Mouse (Mus musculus) cerebral cortex, adult 2 months (tissue): Measurements from ENCODE around the gene Rogdi.

Experiments
- WGBS: fragments of 180-500 bp; shearing (Covaris S2); methylation state at CpG from one replicate; pipeline ENCODE4 v1.1.7; 2018; 5-methylcytosine and 5-hydroxymethylcytosine counted together

Rogdi gene

DNA sequence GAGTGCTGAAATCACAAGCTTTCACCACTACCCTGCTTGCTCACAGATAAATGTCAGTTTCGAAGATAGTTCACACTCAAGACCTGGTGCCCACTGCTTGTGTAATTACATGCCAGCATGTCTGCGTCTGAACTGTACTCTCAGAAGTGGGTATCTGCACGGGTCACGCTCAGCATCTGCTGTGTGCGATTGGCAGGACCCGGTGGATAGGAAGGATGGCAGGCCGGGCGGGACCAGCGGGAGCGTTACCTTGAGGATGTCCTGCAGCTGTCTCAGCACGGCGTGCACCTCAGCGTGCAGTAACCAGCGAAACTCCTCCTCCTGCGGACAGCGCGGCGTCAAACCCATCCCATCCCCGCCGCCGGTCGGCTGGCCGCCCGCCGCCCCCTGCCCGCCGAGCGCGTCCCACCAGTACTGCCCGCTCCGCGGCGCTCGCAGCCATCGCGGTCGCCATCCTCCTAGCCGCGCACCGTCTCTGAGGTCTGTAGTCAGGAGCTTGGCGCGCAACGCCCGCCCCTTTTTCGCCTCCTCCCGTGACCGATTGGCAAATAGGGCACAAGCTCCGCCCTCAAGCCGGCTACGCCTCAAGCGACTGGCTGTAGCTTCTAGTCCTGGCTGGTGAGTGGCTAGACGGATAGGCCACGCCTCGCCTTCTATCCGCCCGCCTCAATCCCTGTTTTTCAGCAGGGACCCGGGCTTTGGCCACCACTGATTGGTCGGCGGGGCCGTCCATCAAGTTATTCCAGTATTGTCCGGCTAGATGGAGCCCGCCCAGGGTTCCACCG lies at the start of gene Rogdi:
Gene Rogdi (minus strand): TSS at position 500 of the 785 bp plus-strand sequence.
- under 1% methylated on average over 58 of the region's 63 CpGs for WGBS

DNA sequence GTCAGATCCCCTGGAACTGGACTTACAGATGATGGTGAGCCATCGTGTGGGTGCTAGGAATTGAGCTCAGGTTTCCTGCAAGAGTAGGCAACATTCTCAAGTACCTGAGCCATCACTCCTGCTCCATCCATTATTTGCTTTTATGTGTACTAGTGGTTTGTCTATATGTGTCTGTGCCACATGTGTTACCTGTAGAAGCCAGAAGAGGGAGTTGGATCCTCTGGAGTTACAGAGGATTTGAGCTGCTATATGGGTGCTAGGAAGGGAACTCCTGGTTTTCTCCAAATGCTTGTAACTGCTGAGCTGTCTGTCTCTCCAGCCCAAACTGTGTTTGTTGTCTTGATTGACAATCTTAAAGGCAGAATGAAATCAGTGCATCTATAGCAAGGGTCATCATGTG lies 44.8 kb upstream of the Rogdi start:
- WGBS = 84% methylated on average over 1 of the region's 1 CpGs

DNA sequence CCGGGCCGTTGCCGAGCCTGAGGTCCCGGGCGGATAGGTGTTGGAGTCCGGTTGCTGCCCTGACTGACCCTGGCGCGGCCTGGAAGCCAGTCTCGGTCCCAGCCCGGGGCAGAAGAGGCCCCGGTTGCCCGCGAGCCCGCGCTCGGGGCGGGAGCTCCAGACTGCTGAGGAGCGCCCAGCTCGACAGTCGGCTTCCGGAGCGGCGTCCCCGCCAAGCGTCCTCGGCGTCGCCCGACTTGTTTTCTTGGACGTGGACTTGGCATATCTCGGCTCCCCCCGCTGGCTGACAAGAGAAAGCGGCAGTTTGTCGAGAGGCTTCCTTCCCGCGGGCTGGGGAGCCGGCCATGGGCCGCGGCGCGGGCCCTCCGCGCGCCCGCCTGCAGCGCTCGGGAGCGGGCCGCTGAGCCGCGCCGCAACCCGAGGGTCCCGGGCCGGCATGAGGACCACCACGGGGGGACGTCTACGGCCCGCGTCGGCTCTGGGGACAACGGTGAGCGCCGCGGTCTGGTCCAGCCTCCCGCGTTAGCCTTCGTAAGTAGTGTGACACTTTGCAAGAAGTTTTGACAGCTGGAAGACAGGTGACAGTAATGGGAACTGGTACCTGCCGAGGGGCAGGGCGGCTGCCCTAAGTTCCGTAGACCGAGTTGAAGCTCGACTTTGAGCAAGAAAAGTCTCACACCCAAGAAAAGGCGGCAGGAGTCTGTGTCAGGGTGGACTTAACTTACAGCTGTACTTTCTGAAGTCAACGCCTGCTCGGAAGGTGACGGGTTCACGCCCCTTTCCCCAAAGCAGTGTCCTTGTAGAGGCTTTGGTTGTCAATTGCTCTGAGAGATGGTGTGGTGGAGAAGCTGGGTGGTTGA lies 37.1 kb upstream of the Rogdi start:
- WGBS = under 1% methylated on average over 78 of the region's 78 CpGs

DNA sequence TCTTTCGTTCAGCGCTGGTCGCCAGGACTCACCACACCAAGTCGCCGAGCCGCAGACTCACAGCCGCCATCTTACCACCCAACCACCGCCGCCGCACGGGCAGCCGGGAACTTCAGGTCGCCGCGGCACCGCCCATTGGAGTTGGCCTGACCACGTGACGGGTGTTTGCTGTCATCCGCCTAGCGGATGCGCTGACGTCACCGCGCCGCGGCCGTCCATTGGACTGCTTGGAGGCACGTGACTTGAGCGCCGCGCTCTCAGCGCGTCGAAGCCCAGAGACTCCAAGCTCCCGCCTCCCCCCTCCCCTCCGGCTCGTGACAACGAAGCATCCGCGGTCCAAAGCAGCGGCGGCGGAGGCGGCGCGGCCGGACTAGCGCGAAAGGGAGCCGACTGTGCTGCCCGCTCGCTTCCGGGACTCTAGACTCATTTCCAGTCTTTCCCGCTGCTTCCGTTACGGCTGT lies 36.5 kb upstream of the Rogdi start, which contains the start of the genes Glyr1 and Ubn1:
Gene Glyr1 (minus strand): TSS at position 90 of the 461 bp plus-strand sequence.
Gene Ubn1 (plus strand): TSS at position 284 of the 461 bp plus-strand sequence.
- under 1% methylated on average over 55 of the region's 56 CpGs for WGBS

DNA sequence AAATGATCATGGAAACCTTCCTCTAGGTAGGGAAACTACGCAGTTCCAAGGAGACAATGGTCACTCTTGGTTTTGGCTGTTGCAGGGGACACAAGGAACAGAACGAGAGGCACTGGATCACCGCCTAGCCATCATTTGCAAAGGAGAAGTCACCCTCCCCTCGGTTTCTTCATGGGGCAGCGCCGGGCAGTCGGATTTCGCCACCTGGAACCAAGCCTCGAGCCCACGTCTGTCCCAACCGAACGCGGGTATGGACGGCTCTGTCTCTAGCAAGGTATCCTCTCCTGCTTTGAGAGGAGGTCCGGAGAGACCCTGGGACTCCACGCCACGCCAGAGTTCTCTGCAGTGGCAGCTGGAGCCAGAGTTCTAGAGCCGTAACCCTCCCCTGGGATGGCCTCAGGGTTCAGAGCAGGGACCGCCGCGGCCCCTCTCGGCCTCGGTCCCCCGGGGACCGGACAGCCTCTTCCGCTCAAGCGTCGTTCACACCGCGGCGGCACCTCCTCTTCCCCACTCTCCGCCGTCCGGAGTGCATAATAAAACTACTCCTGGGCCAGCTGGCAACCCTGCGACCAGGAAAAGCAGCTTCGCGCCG lies 35.9 kb upstream of the Rogdi start:
- under 1% methylated on average over 38 of the region's 38 CpGs for WGBS

DNA sequence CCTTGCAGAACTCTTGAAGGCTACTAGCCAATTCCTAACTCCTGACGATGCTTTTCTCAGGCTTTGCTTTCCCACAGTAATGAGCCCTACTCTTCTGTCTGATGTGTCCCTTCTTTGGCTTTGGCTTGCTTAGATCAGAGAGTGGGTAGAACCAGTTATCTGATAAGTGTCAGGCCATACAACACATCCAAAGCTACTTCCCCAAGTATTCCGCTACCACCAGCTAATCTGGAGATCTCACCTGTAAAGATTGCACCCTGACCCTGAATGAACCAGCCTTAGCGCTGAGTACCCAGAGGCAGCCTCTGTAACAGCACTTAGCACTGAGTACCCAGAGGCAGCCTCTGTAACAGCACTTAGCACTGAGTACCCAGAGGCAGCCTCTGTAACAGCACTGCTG lies 32.0 kb upstream of the Rogdi start:
- WGBS = 85% methylated on average over 3 of the region's 3 CpGs

DNA sequence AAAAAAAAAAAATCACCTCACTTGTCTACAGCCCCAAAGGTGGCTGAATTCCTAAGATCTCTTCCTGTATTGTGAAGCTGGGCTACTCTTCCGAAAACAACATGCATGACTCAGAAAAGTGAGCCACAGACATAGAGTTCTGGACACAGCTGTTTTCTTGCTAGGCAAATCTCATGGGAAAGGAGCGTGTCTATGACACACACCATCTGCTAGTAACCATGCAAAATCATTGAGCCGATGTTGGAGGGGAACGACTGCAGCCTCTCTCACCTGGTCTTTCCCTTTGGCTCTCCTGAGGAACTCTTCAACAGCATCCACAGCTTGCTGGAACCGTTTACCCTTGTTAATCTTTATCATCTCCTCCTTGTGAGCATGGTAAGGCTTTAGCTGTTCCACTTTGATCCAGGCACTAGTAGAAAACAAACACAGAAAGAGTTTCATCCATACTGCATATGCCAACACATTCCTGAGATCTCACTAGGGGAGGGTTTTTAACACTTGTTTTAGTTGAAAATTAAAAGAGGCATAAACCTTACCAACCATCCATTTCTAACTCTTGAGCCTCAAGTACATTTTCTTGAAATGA lies 23.4 kb upstream of the Rogdi start:
- WGBS = 65% methylated on average over 5 of the region's 5 CpGs

DNA sequence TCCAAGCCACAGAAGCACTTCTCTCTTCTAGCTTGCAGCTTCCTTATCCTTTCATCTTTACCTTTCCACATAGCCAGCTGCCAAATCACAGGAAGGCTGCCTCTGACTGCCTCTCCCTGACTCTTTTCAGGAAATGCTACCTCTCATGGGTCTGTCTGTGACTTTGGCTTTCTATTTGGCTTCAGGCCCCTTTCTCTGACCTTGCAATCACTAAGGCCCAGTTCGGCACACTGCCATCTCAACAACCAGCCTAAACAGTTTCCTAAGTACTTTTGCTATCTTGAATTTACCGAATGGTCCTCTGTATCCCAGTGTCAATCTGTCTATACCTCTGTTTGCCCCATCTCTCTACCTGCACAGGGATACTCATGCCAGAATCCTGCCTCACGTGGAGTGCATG lies 22.2 kb upstream of the Rogdi start:
- 96% methylated on average over 3 of the region's 3 CpGs for WGBS

DNA sequence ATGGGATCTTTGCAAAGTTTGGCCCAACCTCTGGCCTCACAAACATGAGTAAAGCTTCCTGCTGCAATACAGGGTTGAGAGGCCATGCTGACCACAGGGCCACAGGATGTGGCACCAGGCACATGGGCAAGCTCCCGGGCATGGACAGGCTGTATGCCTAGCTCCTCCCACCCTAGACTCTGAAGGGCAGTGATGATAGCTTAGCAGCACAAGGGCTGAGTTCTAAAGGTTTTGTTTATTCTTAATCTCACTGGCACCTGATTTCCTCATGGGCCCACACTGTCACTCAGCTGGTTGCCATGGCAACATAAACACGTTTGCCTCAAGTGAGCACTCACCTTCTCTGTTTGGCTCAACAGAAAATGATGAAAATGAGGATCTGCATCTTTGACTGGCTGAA lies 16.5 kb upstream of the Rogdi start:
- 53% methylated on average over 2 of the region's 2 CpGs for WGBS

DNA sequence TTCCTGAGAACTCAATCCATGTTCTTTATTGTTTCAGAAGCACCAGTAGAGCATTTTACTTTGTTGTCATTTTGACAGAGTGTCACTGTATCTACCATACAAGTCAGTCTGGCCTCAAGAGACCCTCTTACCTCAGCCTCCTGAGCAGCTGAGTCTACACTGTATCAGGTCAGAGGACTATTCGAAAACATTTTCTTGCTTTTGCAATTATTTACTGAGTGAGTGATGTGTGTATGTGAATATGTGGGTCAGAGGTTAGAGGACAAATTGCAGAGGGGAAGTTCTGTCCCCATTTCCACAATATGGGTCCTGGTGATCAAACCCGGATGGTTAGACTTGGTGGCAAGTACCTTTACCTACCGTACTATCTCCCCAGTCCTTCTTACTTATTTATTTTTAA lies 10.7 kb upstream of the Rogdi start:
- 93% methylated on average over 3 of the region's 3 CpGs for WGBS

DNA sequence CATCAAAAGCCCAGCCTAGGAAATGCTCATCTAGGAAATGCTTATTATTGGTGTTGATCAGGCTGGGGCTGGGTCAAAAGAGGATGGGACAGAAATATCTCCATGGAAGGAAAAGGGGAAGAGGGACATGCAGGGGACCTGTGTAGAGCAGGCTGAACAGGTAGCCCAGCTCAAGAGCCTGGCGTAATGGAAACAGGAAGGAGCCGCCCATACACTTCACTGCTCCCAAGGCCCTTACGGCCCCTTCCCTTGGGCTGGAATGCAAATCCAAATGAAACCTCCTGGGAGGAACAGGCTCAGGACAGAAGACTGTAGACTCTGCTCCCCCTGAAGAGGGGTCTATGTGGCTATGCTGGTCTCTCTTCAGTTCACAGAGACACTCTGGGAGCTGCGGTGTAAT lies 1.2 kb upstream of the Rogdi start:
- WGBS = 92% methylated on average over 4 of the region's 4 CpGs

DNA sequence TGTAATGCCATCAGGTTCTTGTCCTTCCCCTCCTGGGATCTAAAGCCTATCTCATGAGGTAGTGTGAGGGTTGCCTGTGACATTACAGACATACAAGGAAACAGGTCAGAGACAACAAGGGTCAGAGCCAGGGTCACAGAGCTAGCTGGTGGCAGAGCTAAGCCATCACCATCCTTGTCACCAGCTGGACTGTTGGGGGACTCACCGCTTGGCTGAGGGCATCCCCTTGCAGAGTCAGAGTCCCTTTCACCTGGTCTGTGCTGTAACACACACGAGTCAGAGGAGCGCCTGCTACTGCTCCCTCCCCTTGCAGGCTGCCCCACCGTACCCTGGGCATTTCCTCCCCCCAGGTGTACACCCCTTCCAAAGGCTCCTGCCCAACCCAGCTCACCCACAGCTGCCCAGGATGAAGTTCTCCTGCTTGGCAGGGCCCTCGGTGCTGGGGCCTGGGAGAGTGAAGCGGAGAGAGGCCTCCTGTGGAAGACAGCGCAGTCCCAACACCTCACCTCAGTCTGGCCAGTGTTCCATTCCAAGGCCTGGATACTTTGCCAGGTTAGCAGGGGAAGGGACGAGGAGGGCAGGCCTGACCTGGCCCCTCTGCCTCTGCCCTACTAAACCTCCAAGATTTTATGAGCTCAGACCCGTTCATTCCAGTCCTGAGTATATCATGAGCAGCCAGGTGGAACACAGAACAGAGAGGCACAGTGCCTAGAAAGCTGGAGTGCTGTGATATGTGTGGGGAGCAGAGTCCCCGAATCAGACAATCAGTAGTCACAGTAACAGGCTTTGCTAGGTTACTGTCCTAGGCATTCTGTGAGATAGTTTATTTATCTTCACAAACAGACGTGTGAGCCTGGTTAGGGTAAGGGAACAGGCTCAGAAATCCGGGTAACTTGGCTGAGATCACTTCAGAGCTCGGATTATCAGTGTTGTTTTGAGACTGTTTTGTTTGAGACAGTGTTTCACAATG lies 1.0 kb downstream of the Rogdi start:
- 45% methylated on average over 13 of the region's 13 CpGs for WGBS

DNA sequence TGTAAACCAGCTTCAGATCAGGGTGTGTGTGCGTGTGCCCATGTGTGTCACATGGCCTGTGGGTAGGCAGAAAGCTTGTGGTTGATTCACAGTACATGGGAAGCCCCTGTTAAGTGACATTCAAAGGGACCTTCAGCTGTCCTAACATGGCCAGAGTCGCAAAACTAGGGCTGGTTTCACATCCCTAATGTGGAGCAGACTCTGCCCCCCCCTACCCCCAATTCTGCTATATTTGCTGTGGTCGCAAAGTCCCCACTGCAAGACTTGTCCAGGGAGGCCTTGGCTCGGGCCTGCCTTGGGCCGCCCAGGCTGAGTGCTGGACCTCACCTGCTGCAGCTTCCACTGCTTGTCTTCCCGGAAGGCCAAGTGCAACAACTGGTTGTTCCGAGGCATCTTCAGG lies 2.1 kb downstream of the Rogdi start:
- WGBS = 90% methylated on average over 7 of the region's 7 CpGs

DNA sequence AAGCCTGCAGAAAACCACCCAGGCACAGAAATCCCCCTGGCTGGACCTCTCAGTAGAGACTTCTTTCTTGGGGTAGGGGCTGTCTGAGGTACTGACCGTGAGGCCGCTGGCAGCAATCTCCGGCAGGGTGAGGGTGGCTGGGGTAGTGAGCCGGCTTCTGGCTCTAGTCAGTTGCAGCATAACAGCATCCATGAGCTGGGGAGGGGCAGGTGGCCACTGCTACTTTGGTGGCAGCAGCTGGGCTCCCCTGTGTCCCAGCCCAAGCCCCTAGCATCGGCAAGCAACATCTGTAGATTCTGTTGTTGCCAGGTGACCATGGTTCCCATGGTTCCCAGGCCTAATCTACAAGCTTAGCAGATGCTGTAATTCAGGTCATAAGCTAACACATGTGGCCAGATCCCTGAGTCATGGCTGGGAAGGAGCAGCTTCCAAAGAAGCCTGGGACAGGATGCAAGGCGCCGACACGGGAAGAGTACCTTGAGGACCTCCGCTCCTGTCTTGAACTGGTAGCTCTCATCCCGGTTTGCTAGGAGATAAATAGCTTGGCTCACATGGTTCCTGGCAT lies 2.9 kb downstream of the Rogdi start:
- WGBS = 85% methylated on average over 10 of the region's 10 CpGs

DNA sequence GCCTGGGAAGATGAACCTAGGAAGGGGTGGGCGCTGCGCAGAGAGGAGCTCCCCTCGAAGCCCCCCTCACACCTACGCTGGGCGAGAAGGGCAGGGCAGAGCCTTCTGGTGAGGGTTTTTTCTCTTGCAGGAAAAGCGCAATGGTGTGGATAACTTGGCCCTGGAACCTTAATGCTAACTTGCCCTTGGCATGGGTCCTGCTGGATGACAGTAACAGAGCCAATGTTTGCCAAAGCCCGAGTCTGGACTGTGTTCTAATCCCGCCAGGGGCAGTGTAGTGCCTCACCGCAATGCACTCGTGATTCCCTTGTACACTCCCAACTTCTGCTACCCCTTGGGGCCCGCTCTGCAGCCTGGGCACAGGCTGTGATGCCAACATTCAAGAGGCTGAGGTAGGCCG lies 5.3 kb downstream of the Rogdi start:
- WGBS = 83% methylated on average over 12 of the region's 12 CpGs

DNA sequence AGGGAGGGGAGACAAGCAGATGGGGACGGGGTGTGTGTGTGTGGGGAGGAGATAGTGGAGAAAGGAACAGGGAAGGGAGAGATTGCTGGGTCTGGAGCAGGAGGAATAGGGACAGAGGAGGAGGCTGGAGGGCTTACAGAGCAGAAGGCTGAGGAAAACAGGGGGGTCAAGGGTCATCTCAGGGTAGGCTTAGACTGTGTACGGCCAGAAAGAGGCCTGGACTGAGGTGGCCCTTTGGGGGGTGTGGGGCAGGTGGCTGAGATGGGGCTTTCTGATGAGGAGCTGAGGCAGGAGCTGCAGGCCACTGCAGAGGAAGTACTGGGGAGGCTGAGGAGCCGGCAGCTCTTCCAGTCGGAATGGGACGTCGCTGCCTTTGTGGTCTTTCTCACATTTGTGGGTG lies 5.9 kb downstream of the Rogdi start:
- WGBS = 75% methylated on average over 6 of the region's 6 CpGs

DNA sequence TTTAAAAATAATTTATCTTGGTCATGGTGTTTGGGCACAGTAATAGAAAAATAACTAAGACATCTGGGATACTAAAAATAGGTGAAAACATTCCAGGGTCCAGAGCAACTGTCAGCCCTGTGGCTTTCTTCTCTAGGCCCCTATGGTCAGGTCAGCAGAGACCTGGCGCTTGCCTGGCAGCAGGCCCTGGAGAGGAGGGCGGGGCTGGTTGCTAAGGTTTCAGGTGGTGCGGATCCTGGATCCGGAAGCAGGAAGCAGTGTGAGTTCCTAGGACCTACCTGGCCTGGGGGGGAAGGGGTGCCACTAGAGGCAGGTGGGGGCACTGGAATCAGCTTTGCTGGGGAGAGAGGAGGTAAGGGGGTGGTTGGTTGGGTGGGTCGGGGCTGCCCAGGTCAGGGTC lies 6.3 kb downstream of the Rogdi start, which contains the start of gene Smim22:
Gene Smim22 (plus strand): TSS at position 222 of the 400 bp plus-strand sequence.
- 74% methylated on average over 5 of the region's 5 CpGs for WGBS

DNA sequence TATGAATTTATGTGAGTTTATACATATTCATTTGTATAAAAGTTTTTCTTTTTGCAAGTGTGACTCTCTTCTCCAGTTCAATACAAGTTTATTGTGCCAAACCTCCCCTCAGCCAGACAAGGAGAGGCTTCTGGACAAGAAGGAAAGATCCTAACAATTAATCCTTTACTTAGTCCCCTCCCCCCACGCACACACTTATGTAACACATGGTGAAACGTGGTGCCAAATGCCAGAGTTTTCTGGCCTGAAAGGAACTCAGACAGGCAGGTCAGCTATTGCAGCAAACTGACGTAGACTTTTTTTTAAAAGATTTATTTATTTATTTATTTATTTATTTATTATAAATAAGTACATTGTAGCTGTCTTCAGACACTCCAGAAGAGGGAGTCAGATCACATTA lies 12.7 kb downstream of the Rogdi start:
- 57% methylated on average over 3 of the region's 3 CpGs for WGBS

DNA sequence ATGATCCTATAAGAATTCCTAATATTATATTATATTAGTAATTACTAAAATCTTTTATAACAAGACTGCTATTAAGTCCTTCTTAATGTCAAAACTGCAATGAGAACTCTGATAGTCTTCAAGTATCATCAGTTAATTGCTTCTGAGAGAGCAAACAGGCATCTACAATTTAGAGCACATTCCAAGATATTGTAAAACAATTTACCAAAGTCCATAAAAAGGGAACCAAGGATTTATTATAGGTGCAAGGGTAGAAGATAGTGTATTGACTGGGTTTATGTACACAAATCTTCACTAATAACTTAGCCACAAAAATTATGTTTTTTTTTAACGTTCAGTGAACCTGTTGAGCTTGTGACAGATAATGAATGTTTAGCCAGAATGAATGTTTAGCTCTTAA lies 14.4 kb downstream of the Rogdi start:
- WGBS = 84% methylated on average over 1 of the region's 1 CpGs

DNA sequence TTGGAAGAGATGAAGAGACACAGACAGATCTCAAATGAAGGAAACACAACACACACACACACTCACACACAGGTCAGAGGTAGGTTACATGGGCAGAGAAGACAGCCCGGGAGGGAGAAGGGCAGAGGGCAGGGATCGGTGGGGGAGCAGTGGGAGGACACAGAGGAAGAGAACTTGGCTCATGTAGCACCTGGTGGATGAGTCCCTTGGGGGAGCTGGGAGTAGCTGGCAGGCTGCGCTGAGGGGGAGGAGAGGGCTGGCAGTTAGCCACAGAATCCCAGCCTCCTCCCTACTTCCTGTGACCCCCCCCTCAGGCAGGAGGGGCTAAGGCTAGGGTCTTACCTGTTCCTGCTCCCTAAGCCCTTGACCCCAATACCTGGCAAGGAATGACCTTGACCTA lies 15.8 kb downstream of the Rogdi start, which contains the start of gene Sept12:
Gene Sept12 (minus strand): TSS at position 300 of the 400 bp plus-strand sequence.
- 58% methylated on average over 3 of the region's 3 CpGs for WGBS
